17 mouse cellular contexts compared by ENCODE assay signal in genomic region chr9:111148006-111148405, GRCm38 (mm10). TPM values are rescaled to one million over a fixed set of nuclear protein-coding genes. Genes with fewer than 3 reads are reported as not detected.
DNase-seq lines count a peak whose midpoint lies in the region; ATAC-seq and TF ChIP-seq lines count a peak whose summit lies in the region.
"Had no signal": no experiment of that assay in that cellular context is flagged by ENCODE, and none has a peak within 500 bp of the region (broad histone marks: within the 10 kb centered on the region; RNA-seq: fewer than 3 reads in every experiment).

No protein-coding gene starts in this region.

- intact Hi-C loops in left cerebral cortex, postnatal 25 days (cut with DNase I): no loop called here

- ATAC-seq in heart, embryonic 13.5 days (ENCODE audit: extremely low read depth, insufficient number of reproducible peaks, low FRiP score, low TSS enrichment): no peak
- no peak for ATAC-seq in lung, embryonic 14.5 days (ENCODE audit: insufficient read depth)
- peak; percentile 29 for ATAC-seq in inflammation-experienced regulatory T-cells, adult 6 months
- ATAC-seq: midbrain, embryonic 13.5 days had no signal

- no peak for DNase-seq in heart, adult 9 months (ENCODE audit: low spot score in 2 of 2)
- peak; percentile 28 for DNase-seq in lung, embryonic 14.5 days
- no peak for DNase-seq in lung, adult 2 months
- peak; percentile 22 for DNase-seq in MN1 (ENCODE audit: low spot score)
- DNase-seq in left cerebral cortex, postnatal 25 days (ENCODE audit: low spot score in 2 of 2): no peak
- no peak for DNase-seq in cerebellum, adult 2 months
- DNase-seq: B cell, adult 2 months; cerebellum, postnatal 14 days; kidney, adult 8-10 months; kidney, postnatal 25 days; right cerebral cortex, postnatal 14 days; thymus, postnatal 25 days had no signal

- peaks cover 10% of the 10 kb centered on the region for H3K36me3 ChIP-seq in heart, embryonic 13.5 days
- no peaks in the 10 kb centered on the region for H3K36me3 ChIP-seq in lung, embryonic 14.5 days (ENCODE audit: insufficient read depth)

- no peak for TF ChIP-seq POLR2A in lung, adult 2 months (IDR thresholded peaks at IDR 0.05; ENCODE audit: borderline replicate concordance, extremely low read depth, low read depth, low read length)
- no peak for TF ChIP-seq POLR2A in cerebellum, adult 2 months (IDR thresholded peaks at IDR 0.05; ENCODE audit: borderline replicate concordance, insufficient read depth, low read length)

- peak overlapping the region; percentile 37; the same call in 1 of the 2 replicates for H3K9ac ChIP-seq in heart, embryonic 13.5 days
- H3K9ac ChIP-seq in lung, embryonic 14.5 days: no peak overlapping the region
- H3K9ac ChIP-seq: hindbrain, embryonic 13.5 days; midbrain, embryonic 13.5 days had no signal

- H3K4me3 ChIP-seq in heart, embryonic 13.5 days: no peak overlapping the region
- no peak overlapping the region for H3K4me3 ChIP-seq in lung, embryonic 14.5 days (ENCODE audit: low read depth, low read length)
- H3K4me3 ChIP-seq in lung, adult 2 months (replicated peaks; ENCODE audit: extremely low read depth, low read depth, low read length): no peak overlapping the region
- no peak overlapping the region for H3K4me3 ChIP-seq in cerebellum, adult 2 months (replicated peaks; ENCODE audit: insufficient read depth, low read depth, low read length)
- H3K4me3 ChIP-seq: hindbrain, embryonic 13.5 days; midbrain, embryonic 13.5 days had no signal

- H3K9me3 ChIP-seq in heart, embryonic 13.5 days: no peaks in the 10 kb centered on the region
- H3K9me3 ChIP-seq in lung, embryonic 14.5 days (ENCODE audit: low read depth, low read length): no peaks in the 10 kb centered on the region
- H3K9me3 ChIP-seq: hindbrain, embryonic 13.5 days; midbrain, embryonic 13.5 days had no signal

- WGBS in heart, embryonic 13.5 days: 68% methylated on average over 2 of the region's 2 CpGs
- WGBS in lung, embryonic 14.5 days: 42% methylated on average over 2 of the region's 2 CpGs
- 26% methylated on average over 2 of the region's 2 CpGs for WGBS in lung, adult 2 months
- WGBS in cerebellum, adult 2 months: 85% methylated on average over 2 of the region's 2 CpGs

- H3K4me1 ChIP-seq in heart, embryonic 13.5 days: peaks cover 74% of the 10 kb centered on the region
- peaks cover 29% of the 10 kb centered on the region for H3K4me1 ChIP-seq in lung, embryonic 14.5 days (ENCODE audit: insufficient read depth)
- peaks cover 32% of the 10 kb centered on the region for H3K4me1 ChIP-seq in lung, adult 2 months (ENCODE audit: control insufficient read depth, insufficient read depth, low read length)
- H3K4me1 ChIP-seq in cerebellum, adult 2 months (ENCODE audit: control insufficient read depth, insufficient read depth, low read length): peaks cover 4% of the 10 kb centered on the region
- H3K4me1 ChIP-seq: midbrain, embryonic 13.5 days had no signal

- TF ChIP-seq CTCF in lung, embryonic 14.5 days (IDR thresholded peaks at IDR 0.05; ENCODE audit: low read depth): no peak
- no peak for TF ChIP-seq CTCF in lung, adult 2 months (IDR thresholded peaks at IDR 0.05; ENCODE audit: insufficient read depth, low read length)
- no peak for TF ChIP-seq CTCF in cerebellum, adult 2 months (IDR thresholded peaks at IDR 0.05; ENCODE audit: borderline replicate concordance, insufficient read depth, low read depth, low read length)

- no peaks in the 10 kb centered on the region for H3K27me3 ChIP-seq in heart, embryonic 13.5 days (replicated peaks)
- no peaks in the 10 kb centered on the region for H3K27me3 ChIP-seq in lung, embryonic 14.5 days (ENCODE audit: insufficient read depth, low read length)
- no peaks in the 10 kb centered on the region for H3K27me3 ChIP-seq in cerebellum, adult 2 months (ENCODE audit: control insufficient read depth, insufficient read depth, low read length)
- H3K27me3 ChIP-seq: hindbrain, embryonic 13.5 days; midbrain, embryonic 13.5 days had no signal

- no peak overlapping the region for H3K4me2 ChIP-seq in heart, embryonic 13.5 days
- H3K4me2 ChIP-seq in lung, embryonic 14.5 days: no peak overlapping the region
- H3K4me2 ChIP-seq: hindbrain, embryonic 13.5 days; liver, embryonic 11.5 days; midbrain, embryonic 13.5 days had no signal

- H3K27ac ChIP-seq in heart, embryonic 13.5 days (replicated peaks): peak overlapping the region; percentile 87
- H3K27ac ChIP-seq in lung, embryonic 14.5 days (ENCODE audit: low read depth): peak overlapping the region; percentile 84; the same call in 1 of the 2 replicates
- no peak overlapping the region for H3K27ac ChIP-seq in cerebellum, adult 2 months (ENCODE audit: insufficient read depth, low read length)
- H3K27ac ChIP-seq: hindbrain, embryonic 13.5 days; midbrain, embryonic 13.5 days had no signal

RNA-seq across cellular contexts. Expression of gene Lrrfip2, which starts 30.6 kb away (rescaled TPM):
- 53.0 and 56.4 TPM in 2 replicates for polyA plus RNA-seq in heart, embryonic 13.5 days (2015; fragmentation: Nextera tagmentation; extraction: Ambion mirVana)
- polyA plus RNA-seq in lung, embryonic 14.5 days (2014; fragmentation: Nextera tagmentation; extraction: Ambion mirVana): 39.6 and 40.4 TPM in 2 replicates
- 19.8 and 22.3 TPM in 2 replicates for polyA plus RNA-seq in lung, adult 2 months (2012; rRNA removed)
- 10 to 100 TPM in 2 of 3 experiments, 1 to 10 TPM in 1; 8.4 to 17.2 (median 17.0) TPM for polyA plus RNA-seq in inflammation-experienced regulatory T-cells, adult 6 months (2017; shearing (Covaris generic))
- total RNA-seq in left cerebral cortex, postnatal 25 days (2021): 10 to 100 TPM; 38.7 to 42.8 TPM
- 62.8 and 63.1 TPM in 2 replicates for polyA plus RNA-seq in cerebellum, adult 2 months (2012; rRNA removed)

Comparison
In these comparisons a context has a peak if more than half of its experiments do, and no peak if none do; other contexts are left out.
1. DNase-seq: peak in lung, embryonic 14.5 days (single experiment) and MN1 (single experiment); none in heart, adult 9 months (0 of 2), lung, adult 2 months (single experiment), left cerebral cortex, postnatal 25 days (0 of 2) and cerebellum, adult 2 months (0 of 2).